Mouse (Mus musculus): ENCODE results near the gene Med12l.
A peak's percentile ranks its signal among the peaks of the same experiment; 100 is the strongest.

Gene Med12l

GRCm38 (mm10) chr3:59022251-59022650 is 16.6 kb downstream of the Med12l start:
- DNase-seq (ENCODE audit: low read depth, low spot score), result no peak

GRCm38 (mm10) chr3:59022971-59023370 is 17.3 kb downstream of the Med12l start:
- no peak for DNase-seq (ENCODE audit: low read depth, low spot score)

- no peak for DNase-seq (ENCODE audit: low read depth, low spot score)
Measured at GRCm38 (mm10) chr3:59024531-59025192, 19.0 kb downstream of the Med12l start.

- no peak for DNase-seq (ENCODE audit: low read depth, low spot score)
Measured at GRCm38 (mm10) chr3:59025193-59025535, 19.5 kb downstream of the Med12l start.

- DNase-seq (ENCODE audit: low read depth, low spot score), result no peak
Measured at GRCm38 (mm10) chr3:59028696-59029095, 23.1 kb downstream of the Med12l start.

- DNase-seq (ENCODE audit: low read depth, low spot score), result no peak
Measured at GRCm38 (mm10) chr3:59030986-59031385, 25.4 kb downstream of the Med12l start.

- no peak for DNase-seq (ENCODE audit: low read depth, low spot score)
Measured at GRCm38 (mm10) chr3:59041487-59041886, 35.9 kb downstream of the Med12l start.

- peak; percentile 85 for DNase-seq (ENCODE audit: low read depth, low spot score)
Measured at GRCm38 (mm10) chr3:59054834-59055535, 49.4 kb downstream of the Med12l start.

GRCm38 (mm10) chr3:59059022-59059541 is 53.5 kb downstream of the Med12l start:
- DNase-seq (ENCODE audit: low read depth, low spot score), result peak; percentile 78

GRCm38 (mm10) chr3:59060131-59060530 is 54.5 kb downstream of the Med12l start:
- no peak for DNase-seq (ENCODE audit: low read depth, low spot score)

GRCm38 (mm10) chr3:59062141-59062540 is 56.5 kb downstream of the Med12l start:
- no peak for DNase-seq (ENCODE audit: low read depth, low spot score)

GRCm38 (mm10) chr3:59063431-59063830 is 57.8 kb downstream of the Med12l start:
- DNase-seq (ENCODE audit: low read depth, low spot score), result no peak

- DNase-seq (ENCODE audit: low read depth, low spot score), result no peak
Measured at GRCm38 (mm10) chr3:59065937-59066336, 60.3 kb downstream of the Med12l start.

- DNase-seq (ENCODE audit: low read depth, low spot score), result peak; percentile 25
Measured at GRCm38 (mm10) chr3:59066558-59067294, 61.1 kb downstream of the Med12l start.

GRCm38 (mm10) chr3:59069071-59069470 is 63.4 kb downstream of the Med12l start:
- DNase-seq (ENCODE audit: low read depth, low spot score), result peak; percentile 39

- peak; percentile 61 for DNase-seq (ENCODE audit: low read depth, low spot score)
Measured at GRCm38 (mm10) chr3:59077278-59077677, 71.7 kb downstream of the Med12l start.

GRCm38 (mm10) chr3:59078585-59078984 is 73.0 kb downstream of the Med12l start:
- no peak for DNase-seq (ENCODE audit: low read depth, low spot score)

GRCm38 (mm10) chr3:59079327-59079726 is 73.7 kb downstream of the Med12l start:
- DNase-seq (ENCODE audit: low read depth, low spot score), result peak; percentile 75

GRCm38 (mm10) chr3:59080293-59080916 is 74.8 kb downstream of the Med12l start:
- DNase-seq (ENCODE audit: low read depth, low spot score), result no peak

- peak; percentile 59 for DNase-seq (ENCODE audit: low read depth, low spot score)
Measured at GRCm38 (mm10) chr3:59080919-59081318, 75.3 kb downstream of the Med12l start.

- no peak for DNase-seq (ENCODE audit: low read depth, low spot score)
Measured at GRCm38 (mm10) chr3:59092702-59093101, 87.1 kb downstream of the Med12l start.

- no peak for DNase-seq (ENCODE audit: low read depth, low spot score)
Measured at GRCm38 (mm10) chr3:59097421-59097820, 91.8 kb downstream of the Med12l start.
